39 mouse cellular contexts compared by ENCODE assay signal in genomic region chr6:149094555-149094954, GRCm38 (mm10). TPM values are rescaled to one million over a fixed set of nuclear protein-coding genes. Genes with fewer than 3 reads are reported as not detected.
"Had no signal": no experiment of that assay in that cellular context is flagged by ENCODE, and none has a peak within 500 bp of the region (broad histone marks: within the 10 kb centered on the region; RNA-seq: fewer than 3 reads in every experiment).

No protein-coding gene starts in this region.

- H3K9me3 ChIP-seq: heart, embryonic 10.5 days; heart, embryonic 12.5 days; hindbrain, embryonic 10.5 days; hindbrain, embryonic 13.5 days; hindbrain, embryonic 15.5 days; limb, embryonic 13.5 days; limb, embryonic 15.5 days; liver, embryonic 12.5 days had no signal

- H3K9ac ChIP-seq: heart, embryonic 12.5 days; hindbrain, embryonic 13.5 days; hindbrain, embryonic 15.5 days; limb, embryonic 13.5 days; limb, embryonic 15.5 days; liver, embryonic 12.5 days; liver, embryonic 14.5 days had no signal

- H3K36me3 ChIP-seq: heart, embryonic 10.5 days; heart, embryonic 12.5 days; hindbrain, embryonic 10.5 days; hindbrain, embryonic 13.5 days; hindbrain, embryonic 15.5 days; limb, embryonic 13.5 days; limb, embryonic 15.5 days; liver, embryonic 12.5 days had no signal

- H3K4me1 ChIP-seq: limb, embryonic 13.5 days; limb, embryonic 15.5 days had no signal

- H3K4me3 ChIP-seq: heart, embryonic 10.5 days; heart, embryonic 12.5 days; hindbrain, embryonic 10.5 days; hindbrain, embryonic 13.5 days; hindbrain, embryonic 15.5 days; layer of hippocampus, adult 2 months; limb, embryonic 13.5 days; limb, embryonic 15.5 days; liver, embryonic 12.5 days had no signal

- H3K4me2 ChIP-seq: heart, embryonic 12.5 days; hindbrain, embryonic 13.5 days; hindbrain, embryonic 15.5 days; limb, embryonic 13.5 days; limb, embryonic 15.5 days; liver, embryonic 12.5 days had no signal

- DNase-seq: gastrocnemius, postnatal 14 days; gastrocnemius, postnatal 36 days; heart, postnatal 10 days; heart, postnatal 4 days; kidney, adult 11 months; kidney, adult 2 months; kidney, postnatal 10 days; kidney, postnatal 25 days; kidney, postnatal 4 days; layer of hippocampus, postnatal 36 days; left cerebral cortex, postnatal 4 days had no signal

- H3K27ac ChIP-seq: heart, embryonic 10.5 days; hindbrain, embryonic 10.5 days; hindbrain, embryonic 13.5 days; hindbrain, embryonic 15.5 days; hindbrain, postnatal 0 days; layer of hippocampus, adult 2 months; limb, embryonic 13.5 days; limb, embryonic 15.5 days; liver, embryonic 12.5 days; liver, embryonic 14.5 days had no signal

- H3K27me3 ChIP-seq: heart, embryonic 12.5 days; hindbrain, embryonic 13.5 days; hindbrain, embryonic 15.5 days; limb, embryonic 13.5 days; limb, embryonic 15.5 days had no signal

RNA-seq across cellular contexts. Expression of gene Gm10203, which starts 35.4 kb away (rescaled TPM):
- total RNA-seq: gastrocnemius, adult 18-20 months; gastrocnemius, postnatal 14 days; gastrocnemius, postnatal 36 days; heart, adult 8-10 months; heart, postnatal 10 days; heart, postnatal 25 days; heart, postnatal 4 days; hindbrain, postnatal 0 days; layer of hippocampus, adult 2 months; layer of hippocampus, postnatal 10 days; layer of hippocampus, postnatal 36 days; left cerebral cortex, adult 18-20 months; left cerebral cortex, adult 8-10 months; left cerebral cortex, postnatal 10 days; left cerebral cortex, postnatal 25 days; left cerebral cortex, postnatal 4 days; liver, adult 2 months had no signal
- polyA plus RNA-seq: gonadal fat pad, adult 2 months; heart, embryonic 10.5 days; heart, embryonic 12.5 days; heart, embryonic 14.5 days; heart, embryonic 16.5 days; hindbrain, embryonic 10.5 days; hindbrain, embryonic 13.5 days; hindbrain, embryonic 15.5 days; hindbrain, postnatal 0 days; intestine, embryonic 14.5 days; intestine, embryonic 16.5 days; kidney, adult 2 months; kidney, embryonic 14.5 days; kidney, embryonic 16.5 days; limb, embryonic 11.5 days; limb, embryonic 13.5 days; limb, embryonic 15.5 days; liver, adult 2 months; liver, embryonic 12.5 days; liver, embryonic 14.5 days had no signal
